Mouse (Mus musculus): ENCODE results near the gene Tlr9. TPM values are rescaled to one million over a fixed set of nuclear protein-coding genes. Genes with fewer than 3 reads are reported as not detected.

Tlr9 gene
- total and polyA plus RNA-seq, 3 experiments = 0.27 TPM; not detected in 2

- Histone ChIP-seq H3K9me3 (replicated peaks) (no peaks in the 10 kb centered on the region), H3K4me3 (ENCODE audit: low read depth, low read length) (no peak overlapping the region), H3K36me3 (replicated peaks) (no peaks in the 10 kb centered on the region), H3K4me1 (ENCODE audit: insufficient read depth, low read depth, low read length) (peaks cover 17% of the 10 kb centered on the region), H3K27me3 (ENCODE audit: insufficient read depth, low read length) (peaks cover 55% of the 10 kb centered on the region)
- DNase-seq (ENCODE audit: low spot score) (no peak), ATAC-seq (ENCODE audit: extremely low read depth, insufficient number of reproducible peaks, low FRiP score, poor library complexity, severe bottlenecking) (no peak)
- no peak for TF ChIP-seq TAL1 (conservative IDR thresholded peaks at IDR 0.05; ENCODE audit: low read depth, low read length)
- TF ChIP-seq CTCF (IDR thresholded peaks at IDR 0.05; ENCODE audit: low read depth, low read length) = no peak
- TF ChIP-seq GATA1 (IDR thresholded peaks at IDR 0.05; ENCODE audit: borderline replicate concordance, low read length) = no peak
- no peak for TF ChIP-seq POLR2AphosphoS5 (IDR thresholded peaks at IDR 0.05; ENCODE audit: insufficient replicate concordance, low read depth, low read length)
- TF ChIP-seq GATA2 (IDR thresholded peaks at IDR 0.05; ENCODE audit: borderline replicate concordance, low read depth, low read length) = no peak
Observed at GRCm38 (mm10) chr9:106266936-106267657, 44.7 kb downstream of the Tlr9 start.

DNA sequence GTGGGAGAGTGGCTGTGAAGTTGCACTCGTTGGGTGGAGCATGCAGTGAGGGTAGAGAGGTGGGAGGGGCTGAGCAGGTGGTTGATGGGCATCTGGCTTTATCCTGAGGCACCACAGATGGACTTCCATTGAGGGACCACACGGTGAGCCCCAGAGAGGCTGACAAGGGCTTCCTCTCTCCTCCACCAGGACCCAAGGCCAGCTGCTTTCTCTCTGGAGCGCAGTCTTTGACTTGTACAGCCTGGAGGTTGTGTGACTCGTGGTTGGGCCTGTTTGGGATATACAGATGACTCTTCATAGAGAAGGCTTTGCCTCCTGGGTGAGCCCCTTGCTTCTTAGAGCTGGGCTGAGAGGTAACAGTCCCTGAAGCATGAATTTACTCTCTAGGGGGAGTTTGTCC, 46.0 kb downstream of the Tlr9 start:
- peaks cover 50% of the 10 kb centered on the region for H3K27me3 ChIP-seq (ENCODE audit: insufficient read depth, low read length)
- peaks cover 17% of the 10 kb centered on the region for H3K4me1 ChIP-seq (ENCODE audit: insufficient read depth, low read depth, low read length)
- H3K4me3 ChIP-seq (ENCODE audit: low read depth, low read length) = no peak overlapping the region
- no peaks in the 10 kb centered on the region for H3K36me3 ChIP-seq (replicated peaks)
- ATAC-seq (ENCODE audit: extremely low read depth, insufficient number of reproducible peaks, low FRiP score, poor library complexity, severe bottlenecking) = no peak
- no peaks in the 10 kb centered on the region for H3K9me3 ChIP-seq (replicated peaks)
- DNase-seq (ENCODE audit: low spot score) = no peak
- TF ChIP-seq POLR2AphosphoS5 (IDR thresholded peaks at IDR 0.05; ENCODE audit: insufficient replicate concordance, low read depth, low read length) (no peak), CTCF (IDR thresholded peaks at IDR 0.05; ENCODE audit: low read depth, low read length) (no peak), GATA2 (IDR thresholded peaks at IDR 0.05; ENCODE audit: borderline replicate concordance, low read depth, low read length) (no peak), TAL1 (conservative IDR thresholded peaks at IDR 0.05; ENCODE audit: low read depth, low read length) (no peak), GATA1 (IDR thresholded peaks at IDR 0.05; ENCODE audit: borderline replicate concordance, low read length) (no peak)

GRCm38 (mm10) chr9:106269076-106269788, 46.8 kb downstream of the Tlr9 start:
- Histone ChIP-seq H3K36me3 (replicated peaks) (no peaks in the 10 kb centered on the region), H3K9me3 (replicated peaks) (no peaks in the 10 kb centered on the region), H3K4me3 (ENCODE audit: low read depth, low read length) (no peak overlapping the region), H3K4me1 (ENCODE audit: insufficient read depth, low read depth, low read length) (peaks cover 17% of the 10 kb centered on the region), H3K27me3 (ENCODE audit: insufficient read depth, low read length) (peaks cover 48% of the 10 kb centered on the region)
- DNase-seq (ENCODE audit: low spot score) = no peak
- no peak for TF ChIP-seq TAL1 (conservative IDR thresholded peaks at IDR 0.05; ENCODE audit: low read depth, low read length)
- TF ChIP-seq GATA2 (IDR thresholded peaks at IDR 0.05; ENCODE audit: borderline replicate concordance, low read depth, low read length) = no peak
- no peak for TF ChIP-seq POLR2AphosphoS5 (IDR thresholded peaks at IDR 0.05; ENCODE audit: insufficient replicate concordance, low read depth, low read length)
- no peak for TF ChIP-seq CTCF (IDR thresholded peaks at IDR 0.05; ENCODE audit: low read depth, low read length)
- no peak for TF ChIP-seq GATA1 (IDR thresholded peaks at IDR 0.05; ENCODE audit: borderline replicate concordance, low read length)
- ATAC-seq (ENCODE audit: extremely low read depth, insufficient number of reproducible peaks, low FRiP score, poor library complexity, severe bottlenecking) = no peak

- Histone ChIP-seq H3K4me3 (ENCODE audit: low read depth, low read length) (no peak overlapping the region), H3K4me1 (ENCODE audit: insufficient read depth, low read depth, low read length) (peaks cover 17% of the 10 kb centered on the region)
- no peak for DNase-seq (ENCODE audit: low spot score)
Observed at GRCm38 (mm10) chr9:106269879-106270278, 47.5 kb downstream of the Tlr9 start.

GRCm38 (mm10) chr9:106270656-106271055, 48.3 kb downstream of the Tlr9 start:
- DNase-seq (ENCODE audit: low spot score) = no peak
- H3K4me1 ChIP-seq (ENCODE audit: insufficient read depth, low read depth, low read length) = peaks cover 17% of the 10 kb centered on the region
- H3K9me3 ChIP-seq (replicated peaks) = no peaks in the 10 kb centered on the region
- no peaks in the 10 kb centered on the region for H3K36me3 ChIP-seq (replicated peaks)
- TF ChIP-seq CTCF (IDR thresholded peaks at IDR 0.05; ENCODE audit: low read depth, low read length) (no peak), POLR2AphosphoS5 (IDR thresholded peaks at IDR 0.05; ENCODE audit: insufficient replicate concordance, low read depth, low read length) (no peak), GATA1 (IDR thresholded peaks at IDR 0.05; ENCODE audit: borderline replicate concordance, low read length) (no peak), TAL1 (conservative IDR thresholded peaks at IDR 0.05; ENCODE audit: low read depth, low read length) (no peak), GATA2 (IDR thresholded peaks at IDR 0.05; ENCODE audit: borderline replicate concordance, low read depth, low read length) (no peak)
- no peak for ATAC-seq (ENCODE audit: extremely low read depth, insufficient number of reproducible peaks, low FRiP score, poor library complexity, severe bottlenecking)
- H3K4me3 ChIP-seq (ENCODE audit: low read depth, low read length) = no peak overlapping the region
- H3K27me3 ChIP-seq (ENCODE audit: insufficient read depth, low read length) = peaks cover 50% of the 10 kb centered on the region

More at GRCm38 (mm10) chr9:106269879-106270278, 47.5 kb downstream of the Tlr9 start:
- peaks cover 50% of the 10 kb centered on the region for H3K27me3 ChIP-seq (ENCODE audit: insufficient read depth, low read length)
- H3K9me3 ChIP-seq (replicated peaks) = no peaks in the 10 kb centered on the region
- TF ChIP-seq GATA2 (IDR thresholded peaks at IDR 0.05; ENCODE audit: borderline replicate concordance, low read depth, low read length) (no peak), CTCF (IDR thresholded peaks at IDR 0.05; ENCODE audit: low read depth, low read length) (no peak), GATA1 (IDR thresholded peaks at IDR 0.05; ENCODE audit: borderline replicate concordance, low read length) (no peak), POLR2AphosphoS5 (IDR thresholded peaks at IDR 0.05; ENCODE audit: insufficient replicate concordance, low read depth, low read length) (no peak), TAL1 (conservative IDR thresholded peaks at IDR 0.05; ENCODE audit: low read depth, low read length) (no peak)
- no peak for ATAC-seq (ENCODE audit: extremely low read depth, insufficient number of reproducible peaks, low FRiP score, poor library complexity, severe bottlenecking)
- no peaks in the 10 kb centered on the region for H3K36me3 ChIP-seq (replicated peaks)

DNA sequence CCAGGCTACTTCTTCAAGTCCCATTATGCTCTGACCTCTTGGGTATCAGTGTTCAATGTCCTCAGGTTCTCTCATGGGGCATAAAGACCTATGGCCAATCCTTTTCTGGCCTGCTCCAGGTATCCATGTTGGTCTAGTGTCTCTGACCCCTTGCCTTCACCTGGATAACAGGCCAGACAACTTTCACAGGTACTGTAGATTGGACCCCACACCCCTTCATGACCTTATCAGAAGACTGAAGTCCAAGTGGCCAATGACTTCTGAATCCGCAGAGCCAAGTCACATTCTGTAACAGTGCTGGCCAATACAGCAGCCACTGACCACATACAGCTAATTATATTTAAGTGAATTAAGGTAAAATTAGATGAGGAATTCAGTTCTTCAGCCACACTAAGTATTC, 49.9 kb downstream of the Tlr9 start:
- TF ChIP-seq TAL1 (conservative IDR thresholded peaks at IDR 0.05; ENCODE audit: low read depth, low read length) (no peak), GATA2 (IDR thresholded peaks at IDR 0.05; ENCODE audit: borderline replicate concordance, low read depth, low read length) (no peak), POLR2AphosphoS5 (IDR thresholded peaks at IDR 0.05; ENCODE audit: insufficient replicate concordance, low read depth, low read length) (no peak), CTCF (IDR thresholded peaks at IDR 0.05; ENCODE audit: low read depth, low read length) (no peak), GATA1 (IDR thresholded peaks at IDR 0.05; ENCODE audit: borderline replicate concordance, low read length) (no peak)
- Histone ChIP-seq H3K27me3 (ENCODE audit: insufficient read depth, low read length) (peaks cover 44% of the 10 kb centered on the region), H3K36me3 (replicated peaks) (no peaks in the 10 kb centered on the region), H3K9me3 (replicated peaks) (no peaks in the 10 kb centered on the region), H3K4me3 (ENCODE audit: low read depth, low read length) (no peak overlapping the region), H3K4me1 (ENCODE audit: insufficient read depth, low read depth, low read length) (peaks cover 19% of the 10 kb centered on the region)
- DNase-seq (ENCODE audit: low spot score) (no peak), ATAC-seq (ENCODE audit: extremely low read depth, insufficient number of reproducible peaks, low FRiP score, poor library complexity, severe bottlenecking) (no peak)
